Mouse (Mus musculus): ENCODE measurements around the gene Bin2. TPM values are rescaled to one million over a fixed set of nuclear protein-coding genes. Genes with fewer than 3 reads are reported as not detected.

The Bin2 gene
- polyA plus RNA-seq, 1 experiment = not detected

DNA sequence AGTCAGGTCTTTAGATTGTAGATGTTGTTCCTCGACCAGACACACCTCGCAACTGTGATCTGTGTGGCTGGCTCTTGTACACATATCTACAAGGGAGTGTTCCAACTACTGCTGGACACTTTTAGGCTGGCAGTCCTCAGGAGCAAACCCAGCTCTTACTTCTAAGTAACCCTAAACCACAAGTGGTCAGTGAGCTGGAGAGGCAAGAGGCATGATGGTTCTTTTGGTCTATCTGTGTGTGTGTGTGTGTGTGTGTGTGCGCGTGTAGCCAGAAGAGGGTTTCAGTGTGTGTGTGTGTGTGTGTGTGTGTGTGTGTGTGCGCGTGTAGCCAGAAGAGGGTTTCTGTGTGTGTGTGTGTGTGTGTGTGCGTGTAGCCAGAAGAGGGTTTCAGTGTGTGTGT is 26.9 kb downstream of the Bin2 start:
- TF ChIP-seq CEBPB (IDR thresholded peaks at IDR 0.05; ENCODE audit: low read depth) (no peak), FOSL1 (IDR thresholded peaks at IDR 0.05; ENCODE audit: insufficient read depth, low read length, poor library complexity, severe bottlenecking) (no peak), USF1 (IDR thresholded peaks at IDR 0.05; ENCODE audit: low read depth) (no peak)
- Histone ChIP-seq H3K27me3 (ENCODE audit: control insufficient read depth, insufficient read depth, insufficient read length) (peaks cover 23% of the 10 kb centered on the region), H3K79me3 (ENCODE audit: low read depth) (no peaks in the 10 kb centered on the region), H3K79me2 (ENCODE audit: control insufficient read depth, insufficient read depth) (no peaks in the 10 kb centered on the region), H3K4me3 (ENCODE audit: insufficient read depth, poor library complexity, severe bottlenecking) (no peak overlapping the region), H3ac (ENCODE audit: control insufficient read depth, insufficient read length, low read depth) (no peak overlapping the region), H3K36me3 (ENCODE audit: control insufficient read depth, insufficient read depth) (no peaks in the 10 kb centered on the region)

DNA sequence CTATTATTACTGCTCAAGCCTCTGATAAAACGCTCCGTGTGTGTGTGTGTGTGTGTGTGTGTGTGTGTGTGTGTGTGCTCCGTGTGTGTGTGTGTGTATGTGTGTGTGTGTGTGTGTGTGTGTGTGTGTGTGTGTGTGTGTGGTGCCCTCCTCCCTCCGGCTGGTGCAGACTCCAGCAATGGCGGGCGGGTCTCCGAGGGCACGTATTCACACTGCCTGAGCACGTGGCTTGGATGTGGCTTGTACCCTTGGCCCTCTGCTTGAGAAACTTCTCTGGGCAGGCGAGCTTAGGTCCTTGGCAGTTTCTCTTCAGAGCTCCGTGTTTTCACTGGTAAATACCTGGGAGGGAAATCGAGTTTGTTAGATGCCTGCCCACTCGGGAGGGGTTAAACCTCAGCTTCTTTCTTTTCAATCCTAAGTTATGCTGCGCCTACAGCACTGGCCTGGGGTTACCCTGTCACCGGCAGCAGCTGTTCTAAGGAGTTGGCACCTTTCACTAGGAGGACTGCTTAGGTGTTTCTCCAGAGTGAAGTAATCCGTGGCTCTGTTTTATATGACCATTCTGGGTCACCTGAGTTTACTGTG is 28.0 kb downstream of the Bin2 start:
- Histone ChIP-seq H3K4me3 (ENCODE audit: insufficient read depth, poor library complexity, severe bottlenecking) (no peak overlapping the region), H3K36me3 (ENCODE audit: control insufficient read depth, insufficient read depth) (no peaks in the 10 kb centered on the region), H3K79me3 (ENCODE audit: low read depth) (no peaks in the 10 kb centered on the region), H3K79me2 (ENCODE audit: control insufficient read depth, insufficient read depth) (no peaks in the 10 kb centered on the region), H3ac (ENCODE audit: control insufficient read depth, insufficient read length, low read depth) (no peak overlapping the region), H3K27me3 (ENCODE audit: control insufficient read depth, insufficient read depth, insufficient read length) (peaks cover 33% of the 10 kb centered on the region)
- no peak for TF ChIP-seq CEBPB (IDR thresholded peaks at IDR 0.05; ENCODE audit: low read depth)
- TF ChIP-seq MAX (IDR thresholded peaks at IDR 0.05) = no peak
- TF ChIP-seq CTCF (IDR thresholded peaks at IDR 0.05; ENCODE audit: control insufficient read depth, insufficient read depth, insufficient read length) = no peak
- TF ChIP-seq MYOD1 (IDR thresholded peaks at IDR 0.05; ENCODE audit: control insufficient read depth, insufficient read length, low read depth) = no peak
- no peak for TF ChIP-seq FOSL1 (IDR thresholded peaks at IDR 0.05; ENCODE audit: insufficient read depth, low read length, poor library complexity, severe bottlenecking)
- no peak for TF ChIP-seq USF1 (IDR thresholded peaks at IDR 0.05; ENCODE audit: low read depth)

DNA sequence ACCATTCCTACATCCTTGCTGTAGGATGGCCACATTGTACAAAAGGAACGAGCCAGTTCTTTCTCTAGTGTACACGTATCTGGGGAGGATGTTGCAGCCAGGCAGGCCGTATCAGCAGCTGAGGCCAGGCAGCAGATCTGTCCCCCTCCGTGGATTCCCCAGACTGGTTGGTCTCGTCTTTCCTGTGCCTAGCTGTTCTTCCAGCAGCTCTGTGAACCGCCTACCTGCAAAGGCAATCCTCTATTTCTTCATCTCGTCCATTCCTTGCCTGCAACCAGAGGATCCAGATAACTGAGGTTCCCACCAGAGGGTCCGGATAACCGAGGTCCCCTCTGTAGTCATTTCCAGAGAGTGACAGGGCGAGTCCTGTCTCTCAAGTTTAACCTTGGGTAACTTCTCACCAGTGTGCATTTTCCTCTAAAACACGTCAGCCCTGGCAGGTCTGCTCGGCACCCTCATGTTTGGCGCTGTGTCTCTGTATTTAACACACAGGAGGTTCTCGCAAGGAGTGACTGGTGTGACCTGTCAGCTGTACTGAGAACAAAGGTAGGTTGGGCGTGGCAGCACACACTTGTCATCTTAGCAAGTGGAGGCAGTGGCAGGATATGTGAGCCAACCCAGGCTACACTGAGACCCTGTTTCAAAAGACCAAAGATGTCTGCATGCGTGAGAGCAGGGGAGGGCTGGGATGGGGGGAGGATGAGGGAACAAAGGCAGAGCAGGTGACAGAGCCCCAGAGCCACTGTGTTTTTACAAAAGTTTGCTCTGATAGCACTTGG is 29.2 kb downstream of the Bin2 start:
- Histone ChIP-seq H3K36me3 (ENCODE audit: control insufficient read depth, insufficient read depth) (no peaks in the 10 kb centered on the region), H3K4me3 (ENCODE audit: insufficient read depth, poor library complexity, severe bottlenecking) (no peak overlapping the region), H3K27me3 (ENCODE audit: control insufficient read depth, insufficient read depth, insufficient read length) (peaks cover 39% of the 10 kb centered on the region), H3K79me3 (ENCODE audit: low read depth) (no peaks in the 10 kb centered on the region), H3ac (ENCODE audit: control insufficient read depth, insufficient read length, low read depth) (no peak overlapping the region), H3K79me2 (ENCODE audit: control insufficient read depth, insufficient read depth) (no peaks in the 10 kb centered on the region)
- no peak for TF ChIP-seq FOSL1 (IDR thresholded peaks at IDR 0.05; ENCODE audit: insufficient read depth, low read length, poor library complexity, severe bottlenecking)
- TF ChIP-seq CTCF (IDR thresholded peaks at IDR 0.05; ENCODE audit: control insufficient read depth, insufficient read depth, insufficient read length) = no peak
- TF ChIP-seq MAX (IDR thresholded peaks at IDR 0.05) = no peak
- no peak for TF ChIP-seq MYOG (IDR thresholded peaks at IDR 0.05; ENCODE audit: control insufficient read depth, extremely low read depth, insufficient read length)
- TF ChIP-seq CEBPB (IDR thresholded peaks at IDR 0.05; ENCODE audit: low read depth) = no peak
- TF ChIP-seq MYOD1 (IDR thresholded peaks at IDR 0.05; ENCODE audit: control insufficient read depth, insufficient read length, low read depth) = no peak
- TF ChIP-seq USF1 (IDR thresholded peaks at IDR 0.05; ENCODE audit: low read depth) = no peak

DNA sequence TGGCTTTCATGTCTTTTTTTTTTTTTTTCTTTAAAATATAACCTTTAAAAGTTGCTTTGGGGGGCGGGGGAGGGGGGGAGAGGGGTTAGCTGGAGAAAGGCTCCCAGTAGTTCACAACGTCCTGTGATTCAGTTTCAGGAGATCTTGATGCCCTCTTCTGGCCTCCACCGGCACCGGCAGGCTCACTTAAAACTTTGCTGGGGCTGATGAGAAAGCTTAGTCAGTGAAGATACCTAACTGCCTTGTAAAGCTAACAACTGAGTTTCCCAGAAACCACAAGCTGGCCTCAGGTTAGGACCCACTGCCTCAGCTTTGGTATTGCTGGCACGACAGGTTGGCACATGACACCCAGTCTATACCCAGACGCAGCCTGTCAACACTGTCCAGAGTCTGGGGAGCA is 31.7 kb downstream of the Bin2 start:
- Histone ChIP-seq H3K4me3 (ENCODE audit: insufficient read depth, poor library complexity, severe bottlenecking) (no peak overlapping the region), H3K27me3 (ENCODE audit: control insufficient read depth, insufficient read depth, insufficient read length) (peaks cover 46% of the 10 kb centered on the region), H3K79me2 (ENCODE audit: control insufficient read depth, insufficient read depth) (no peaks in the 10 kb centered on the region), H3ac (ENCODE audit: control insufficient read depth, insufficient read length, low read depth) (no peak overlapping the region), H3K36me3 (ENCODE audit: control insufficient read depth, insufficient read depth) (no peaks in the 10 kb centered on the region), H3K79me3 (ENCODE audit: low read depth) (no peaks in the 10 kb centered on the region)
- TF ChIP-seq MYOD1 (IDR thresholded peaks at IDR 0.05; ENCODE audit: control insufficient read depth, insufficient read length, low read depth) (no peak), CEBPB (IDR thresholded peaks at IDR 0.05; ENCODE audit: low read depth) (no peak), FOSL1 (IDR thresholded peaks at IDR 0.05; ENCODE audit: insufficient read depth, low read length, poor library complexity, severe bottlenecking) (no peak), CTCF (IDR thresholded peaks at IDR 0.05; ENCODE audit: control insufficient read depth, insufficient read depth, insufficient read length) (peak; percentile 13)

DNA sequence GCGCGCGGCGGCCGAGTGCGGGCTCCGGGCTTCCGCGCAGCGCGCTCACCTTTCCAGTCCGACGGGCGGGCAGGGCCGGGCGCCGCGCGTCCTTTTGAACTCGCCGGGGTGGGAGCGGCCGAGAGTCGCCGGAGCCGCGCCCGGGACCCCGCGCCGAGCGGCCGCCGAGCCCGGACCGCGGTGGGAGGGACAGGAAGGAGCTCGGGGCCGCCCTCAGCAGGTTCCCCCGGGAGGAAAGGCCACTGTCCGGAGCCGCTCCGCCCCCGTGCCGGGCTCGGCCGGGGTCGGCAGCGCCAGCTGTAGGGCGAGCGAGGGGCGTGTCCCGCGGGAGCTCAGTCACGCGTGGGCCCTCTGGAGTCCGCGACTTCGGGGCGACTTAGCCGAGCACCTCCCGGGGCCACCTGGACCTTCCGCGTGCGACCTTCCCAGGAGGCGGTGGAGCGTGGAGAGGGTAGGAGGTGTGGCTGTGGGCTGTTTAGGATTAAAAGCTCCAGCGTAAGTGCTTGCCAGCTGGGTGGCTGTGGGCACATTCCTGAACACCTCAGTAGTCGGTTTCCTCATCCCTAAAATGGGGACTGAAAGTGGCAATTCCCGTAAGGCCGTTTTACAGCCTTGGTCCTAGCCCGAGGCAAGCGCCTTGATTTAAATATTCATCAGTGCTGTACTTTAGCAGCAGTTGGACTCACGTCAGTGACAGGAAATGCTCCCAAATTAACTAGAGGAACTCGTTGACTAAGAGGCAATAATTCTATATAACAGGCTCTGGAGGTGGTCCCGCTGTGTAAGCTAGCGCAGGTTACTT is 32.5 kb downstream of the Bin2 start, which contains the start of gene Smagp:
Gene Smagp (minus strand): TSS at position 241 of the 802 bp plus-strand sequence.
- Histone ChIP-seq H3K36me3 (ENCODE audit: control insufficient read depth, insufficient read depth) (no peaks in the 10 kb centered on the region), H3K79me2 (ENCODE audit: control insufficient read depth, insufficient read depth) (no peaks in the 10 kb centered on the region), H3ac (ENCODE audit: control insufficient read depth, insufficient read length, low read depth) (peak within 1 kb of the TSS; percentile 0), H3K79me3 (ENCODE audit: low read depth) (no peaks in the 10 kb centered on the region), H3K4me3 (ENCODE audit: insufficient read depth, poor library complexity, severe bottlenecking) (no peak within 1 kb of the TSS), H3K27me3 (ENCODE audit: control insufficient read depth, insufficient read depth, insufficient read length) (peaks cover 46% of the 10 kb centered on the region)
- TF ChIP-seq CTCF (IDR thresholded peaks at IDR 0.05; ENCODE audit: control insufficient read depth, insufficient read depth, insufficient read length) (no peak), MYOD1 (IDR thresholded peaks at IDR 0.05; ENCODE audit: control insufficient read depth, insufficient read length, low read depth) (no peak), MYOG (IDR thresholded peaks at IDR 0.05; ENCODE audit: control insufficient read depth, extremely low read depth, insufficient read length) (no peak), FOSL1 (IDR thresholded peaks at IDR 0.05; ENCODE audit: insufficient read depth, low read length, poor library complexity, severe bottlenecking) (no peak), MAX (IDR thresholded peaks at IDR 0.05) (no peak), USF1 (IDR thresholded peaks at IDR 0.05; ENCODE audit: low read depth) (no peak), CEBPB (IDR thresholded peaks at IDR 0.05; ENCODE audit: low read depth) (no peak)

Data from C2C12 (cell line).